ENCODE assay signal across 9 mouse cellular contexts in the genomic region with DNA sequence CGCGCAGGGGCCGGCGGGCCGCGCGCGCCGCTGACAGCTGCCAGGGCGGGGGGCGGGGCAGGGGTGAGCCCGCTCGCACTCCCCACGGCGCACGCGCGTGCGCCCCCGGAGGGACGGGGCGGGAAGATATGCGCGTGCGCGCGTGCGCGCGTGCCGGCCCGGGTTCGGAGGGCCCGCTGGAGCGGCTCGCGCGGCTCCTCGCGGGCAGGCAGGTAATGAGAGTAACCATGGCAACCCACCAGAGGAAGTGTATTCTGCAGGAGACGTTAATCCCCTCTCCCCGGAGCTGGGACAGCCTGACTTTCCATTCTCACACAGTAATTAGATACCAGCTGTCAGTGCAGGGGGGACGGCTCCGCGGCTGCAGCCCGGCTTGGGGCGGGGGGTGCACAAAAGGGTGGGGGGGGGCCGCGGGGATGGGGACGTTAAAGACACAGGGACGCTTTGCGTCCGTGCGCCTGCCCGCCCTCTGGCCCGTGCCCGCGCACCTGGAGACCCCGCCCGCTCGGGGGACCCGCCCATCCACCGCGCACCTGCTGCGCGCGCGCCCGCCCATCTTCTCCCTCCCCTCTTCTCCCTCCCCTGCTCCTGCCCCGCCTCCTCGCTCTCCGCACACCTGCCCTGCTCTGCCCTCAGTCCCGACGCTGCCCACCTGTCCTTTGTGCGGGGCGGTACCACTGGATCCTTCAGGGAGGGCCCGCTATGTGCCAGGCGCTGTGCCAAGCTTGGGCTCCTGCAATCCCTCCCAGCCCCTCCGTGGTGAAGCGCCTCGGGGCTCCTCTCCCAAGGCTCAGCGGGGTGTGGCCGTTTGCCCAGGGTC. TPM values are rescaled to one million over a fixed set of nuclear protein-coding genes. Genes with fewer than 3 reads are reported as not detected.
DNase-seq lines count a peak whose midpoint lies in the region; ATAC-seq and TF ChIP-seq lines count a peak whose summit lies in the region.
"Had no signal": no experiment of that assay in that cellular context is flagged by ENCODE, and none has a peak within 500 bp of the region (broad histone marks: within the 10 kb centered on the region; RNA-seq: fewer than 3 reads in every experiment).

A gene (plus strand): TSS at position 218 of the 820 bp plus-strand sequence.

- peak within 1 kb of the TSS; percentile 98 for H3K4me2 ChIP-seq in liver, embryonic 11.5 days
- peak within 1 kb of the TSS; percentile 79 for H3K4me2 ChIP-seq in myocyte (ENCODE audit: low read depth)
- H3K4me2 ChIP-seq in stomach, embryonic 14.5 days (replicated peaks; ENCODE audit: low read depth, low read length) = peak within 1 kb of the TSS; percentile 84

- H3K36me3 ChIP-seq in liver, embryonic 11.5 days (ENCODE audit: control insufficient read depth, insufficient read depth, low read length) = no peaks in the 10 kb centered on the region
- no peaks in the 10 kb centered on the region for H3K36me3 ChIP-seq in myocyte (ENCODE audit: control insufficient read depth, insufficient read depth)
- H3K36me3 ChIP-seq in stomach, embryonic 14.5 days (ENCODE audit: control insufficient read depth, insufficient read depth, low read length) = no peaks in the 10 kb centered on the region

- no peaks in the 10 kb centered on the region for H3K9me3 ChIP-seq in liver, embryonic 11.5 days (ENCODE audit: control insufficient read depth, low read length)
- no peaks in the 10 kb centered on the region for H3K9me3 ChIP-seq in stomach, embryonic 14.5 days (ENCODE audit: control insufficient read depth, low read depth, low read length)

- H3K27ac ChIP-seq in liver, embryonic 11.5 days (ENCODE audit: low read depth, low read length) = peak within 1 kb of the TSS; percentile 97
- peak within 1 kb of the TSS; percentile 18; the same call in 1 of the 2 replicates for H3K27ac ChIP-seq in stomach, embryonic 14.5 days (ENCODE audit: low read length)

- no peaks in the 10 kb centered on the region for H3K27me3 ChIP-seq in liver, embryonic 11.5 days (replicated peaks; ENCODE audit: control insufficient read depth, insufficient read depth, low read length)
- peaks cover 4% of the 10 kb centered on the region for H3K27me3 ChIP-seq in myocyte (ENCODE audit: control insufficient read depth, insufficient read depth, insufficient read length)
- no peaks in the 10 kb centered on the region for H3K27me3 ChIP-seq in stomach, embryonic 14.5 days (ENCODE audit: control insufficient read depth, insufficient read depth, low read length)

- ATAC-seq in liver, embryonic 11.5 days (replicated peaks; ENCODE audit: low FRiP score) = peak; percentile 29; the same call in 1 of the 2 replicates
- ATAC-seq in stomach, embryonic 14.5 days (ENCODE audit: insufficient number of reproducible peaks, insufficient read depth, low FRiP score, low read depth) = peak; percentile 73

- H3K79me2 ChIP-seq in myocyte (ENCODE audit: control insufficient read depth, insufficient read depth) = no peaks in the 10 kb centered on the region

- no peak within 1 kb of the TSS for H3ac ChIP-seq in myocyte (ENCODE audit: control insufficient read depth, insufficient read length)

- peaks cover 79% of the 10 kb centered on the region for H3K4me1 ChIP-seq in liver, embryonic 11.5 days (replicated peaks; ENCODE audit: control insufficient read depth, insufficient read depth, low read length)
- H3K4me1 ChIP-seq in stomach, embryonic 14.5 days (ENCODE audit: control insufficient read depth, insufficient read depth, low read length) = peaks cover 28% of the 10 kb centered on the region

- peak within 1 kb of the TSS; percentile 77 for H3K4me3 ChIP-seq in liver, embryonic 11.5 days (ENCODE audit: low read depth, low read length)
- H3K4me3 ChIP-seq in myocyte = peak within 1 kb of the TSS; percentile 14
- peak within 1 kb of the TSS; percentile 54 for H3K4me3 ChIP-seq in stomach, embryonic 14.5 days (ENCODE audit: low read depth, low read length)

- peak within 1 kb of the TSS; percentile 79 for H3K9ac ChIP-seq in liver, embryonic 11.5 days (ENCODE audit: low read depth, low read length)
- peak within 1 kb of the TSS; percentile 33; the same call in 1 of the 2 replicates for H3K9ac ChIP-seq in stomach, embryonic 14.5 days (replicated peaks; ENCODE audit: low read depth, low read length)

- WGBS in liver, embryonic 11.5 days = under 1% methylated on average over 68 of the region's 83 CpGs
- WGBS in stomach, embryonic 14.5 days = under 1% methylated on average over 44 of the region's 83 CpGs

- TF ChIP-seq POLR2A in myocyte (IDR thresholded peaks at IDR 0.05; ENCODE audit: insufficient read length, low read depth) = no peak

- peak; percentile 87 for DNase-seq in A20 (ENCODE audit: low read depth, low spot score)
- peak; percentile 83 for DNase-seq in adrenal gland, postnatal 10 days
- peak; percentile 68 for DNase-seq in embryo, embryonic 11.5 days (ENCODE audit: low read depth, low spot score)
- DNase-seq in heart, adult 9 months (ENCODE audit: low spot score in 2 of 2) = peak; percentile 42 to 53
- DNase-seq in kidney, adult 8-10 months = peak; percentile 51 to 53
- peak; percentile 75 for DNase-seq in liver, embryonic 11.5 days (ENCODE audit: low spot score)

TF ChIP-seq in myocyte, 11 proteins besides CTCF, POLR2A, EP300 and RAD21:
- peak in 2 of 3 experiments; percentile 48 to 83 for TF ChIP-seq MYOD1 (IDR thresholded peaks at IDR 0.05; ENCODE audit: control insufficient read depth in 1 of 3, insufficient read length in 2 of 3, low read depth in 2 of 3)
- no peak for TF ChIP-seq TCF3 (IDR thresholded peaks at IDR 0.05; ENCODE audit: insufficient read length, low read depth)
- TF ChIP-seq E2F4 (IDR thresholded peaks at IDR 0.05; ENCODE audit: insufficient read depth) = no peak
- TF ChIP-seq MYOG (IDR thresholded peaks at IDR 0.05; ENCODE audit: control insufficient read depth in 1 of 3, insufficient read depth in 1 of 3, insufficient read length in 2 of 3, low read depth in 2 of 3) = peak in 2 of 3 experiments; percentile 40 to 74

RNA-seq across cellular contexts. Expression of the gene that starts here (rescaled TPM):
- total RNA-seq in adrenal gland, postnatal 10 days (2021) = not detected
- not detected in 2 replicates for polyA plus RNA-seq in liver, embryonic 11.5 days (2014; fragmentation: Nextera tagmentation; extraction: Ambion mirVana)
- polyA plus RNA-seq in myocyte (2012; fragmentation: generic; extraction: Trizol) = not detected
- polyA plus RNA-seq in stomach, embryonic 14.5 days (2014; fragmentation: Nextera tagmentation; extraction: Ambion mirVana) = not detected in 2 replicates
- total RNA-seq: adrenal gland, postnatal 4 days had no signal

Comparison
In these comparisons a context has a peak if more than half of its experiments do, and no peak if none do; other contexts are left out.
1. Peak in every context shown above with its lines: DNase-seq, ATAC-seq, H3K4me3 ChIP-seq and H3K27ac ChIP-seq.
2. Peak in DNase-seq in adrenal gland, postnatal 10 days; RNA of the gene not detected or under 1 TPM.
3. Peak in DNase-seq, ATAC-seq, H3K4me3 ChIP-seq, H3K27ac ChIP-seq, H3K9ac ChIP-seq and H3K4me2 ChIP-seq in liver, embryonic 11.5 days; RNA of the gene not detected or under 1 TPM.
4. Peak in ATAC-seq, H3K4me3 ChIP-seq, H3K27ac ChIP-seq, H3K9ac ChIP-seq and H3K4me2 ChIP-seq in stomach, embryonic 14.5 days; RNA of the gene not detected or under 1 TPM.
5. H3K4me3 ChIP-seq: peak in every context shown above with its lines; median percentile 77 in liver, embryonic 11.5 days; 54 in stomach, embryonic 14.5 days; 14 in myocyte.